ENCODE assay signal across 9 mouse cellular contexts in genomic region chr3:87947811-87948199, GRCm38 (mm10). TPM values are rescaled to one million over a fixed set of nuclear protein-coding genes. Genes with fewer than 3 reads are reported as not detected.
DNase-seq lines count a peak whose midpoint lies in the region; ATAC-seq and TF ChIP-seq lines count a peak whose summit lies in the region.
"Had no signal": no experiment of that assay in that cellular context is flagged by ENCODE, and none has a peak within 500 bp of the region (broad histone marks: within the 10 kb centered on the region; RNA-seq: fewer than 3 reads in every experiment).

No protein-coding gene starts in this region.

- H3K9ac ChIP-seq in heart, embryonic 12.5 days, result peak overlapping the region; percentile 74
- H3K9ac ChIP-seq in hindbrain, postnatal 0 days (replicated peaks; ENCODE audit: low read length), result 0 out of 2 replicates have a peak overlapping the region, but pooled peaks have one; percentile 5
- H3K9ac ChIP-seq in midbrain, postnatal 0 days (replicated peaks; ENCODE audit: low read length, poor library complexity, severe bottlenecking), result 0 out of 2 replicates have a peak overlapping the region, but pooled peaks have one; percentile 13

- peak overlapping the region; percentile 79 for H3K4me2 ChIP-seq in heart, embryonic 12.5 days
- H3K4me2 ChIP-seq in hindbrain, postnatal 0 days (ENCODE audit: low read depth, low read length), result peak overlapping the region; percentile 60
- peak overlapping the region; percentile 64 for H3K4me2 ChIP-seq in midbrain, postnatal 0 days (ENCODE audit: low read depth, low read length, poor library complexity, severe bottlenecking)

- H3K4me3 ChIP-seq in heart, embryonic 12.5 days, result peak overlapping the region; percentile 44
- H3K4me3 ChIP-seq in hindbrain, postnatal 0 days (ENCODE audit: low read length), result peak overlapping the region; percentile 32
- peak overlapping the region; percentile 26 for H3K4me3 ChIP-seq in midbrain, postnatal 0 days (ENCODE audit: low read depth, low read length)

- H3K27me3 ChIP-seq in heart, embryonic 12.5 days (replicated peaks), result peaks cover 70% of the 10 kb centered on the region
- H3K27me3 ChIP-seq in hindbrain, postnatal 0 days (ENCODE audit: insufficient read depth, low read length), result no peaks in the 10 kb centered on the region; the same call in 1 of the 2 replicates
- 0 out of 2 replicates have a peak, but pooled peaks cover 4% of the 10 kb centered on the region for H3K27me3 ChIP-seq in midbrain, postnatal 0 days (ENCODE audit: insufficient read depth, low read length)

- no peak for TF ChIP-seq CTCF in hindbrain, postnatal 0 days (IDR thresholded peaks at IDR 0.05; ENCODE audit: low read depth)
- no peak for TF ChIP-seq CTCF in midbrain, postnatal 0 days (IDR thresholded peaks at IDR 0.05)

- H3K36me3 ChIP-seq in heart, embryonic 12.5 days, result 0 out of 2 replicates have a peak, but pooled peaks cover 2% of the 10 kb centered on the region
- H3K36me3 ChIP-seq in hindbrain, postnatal 0 days (ENCODE audit: insufficient read depth, low read length), result no peaks in the 10 kb centered on the region
- no peaks in the 10 kb centered on the region for H3K36me3 ChIP-seq in midbrain, postnatal 0 days (ENCODE audit: insufficient read depth, low read length)

- no peak for DNase-seq in heart, postnatal 4 days
- DNase-seq in embryo, embryonic 11.5 days (ENCODE audit: low read depth, low spot score), result peak; percentile 70
- DNase-seq in hindbrain, postnatal 0 days (ENCODE audit: low spot score), result no peak
- DNase-seq in midbrain, postnatal 0 days (ENCODE audit: low spot score), result no peak
- no peak for DNase-seq in MN1 (ENCODE audit: low spot score)
- DNase-seq in frontal cortex, postnatal 10 days (ENCODE audit: low spot score in 2 of 2), result no peak

- H3K9me3 ChIP-seq in heart, embryonic 12.5 days (replicated peaks), result no peaks in the 10 kb centered on the region
- no peaks in the 10 kb centered on the region for H3K9me3 ChIP-seq in hindbrain, postnatal 0 days (ENCODE audit: low read length)
- no peaks in the 10 kb centered on the region for H3K9me3 ChIP-seq in midbrain, postnatal 0 days (ENCODE audit: low read length)

- WGBS in heart, embryonic 12.5 days, result 0% methylated on average over 17 of the region's 17 CpGs
- WGBS in hindbrain, postnatal 0 days, result under 1% methylated on average over 17 of the region's 17 CpGs
- whole genome bisulfite sequencing in midbrain, postnatal 0 days, result 0% methylated on average over 17 of the region's 17 CpGs

- no peak overlapping the region for H3K27ac ChIP-seq in heart, embryonic 12.5 days (ENCODE audit: poor library complexity, severe bottlenecking)
- no peak overlapping the region for H3K27ac ChIP-seq in hindbrain, postnatal 0 days
- H3K27ac ChIP-seq in midbrain, postnatal 0 days (ENCODE audit: low read depth, low read length), result no peak overlapping the region

- peaks cover 73% of the 10 kb centered on the region for H3K4me1 ChIP-seq in heart, embryonic 12.5 days (replicated peaks)
- H3K4me1 ChIP-seq in hindbrain, postnatal 0 days (ENCODE audit: insufficient read depth, low read length), result peaks cover 22% of the 10 kb centered on the region
- peaks cover 14% of the 10 kb centered on the region for H3K4me1 ChIP-seq in midbrain, postnatal 0 days (ENCODE audit: insufficient read depth, low read length)

- ATAC-seq in heart, embryonic 12.5 days (ENCODE audit: insufficient number of reproducible peaks, low FRiP score), result no peak
- ATAC-seq in hindbrain, postnatal 0 days, result peak; percentile 21; the same call in 1 of the 2 replicates
- ATAC-seq in midbrain, postnatal 0 days (ENCODE audit: low FRiP score), result no peak
- no peak for ATAC-seq in frontal cortex, adult (ENCODE audit: low TSS enrichment)

RNA-seq across cellular contexts. Expression of gene Crabp2, which starts 0.7 kb away (rescaled TPM):
- polyA plus RNA-seq in heart, embryonic 12.5 days (2016; fragmentation: Nextera tagmentation; extraction: Ambion mirVana), result 7.3 and 8.0 TPM in 2 replicates
- total RNA-seq in heart, postnatal 4 days (2021), result 1 to 10 TPM in 1 of 2 experiments, under 1 TPM in 1; 0.91 to 1.0 TPM
- total RNA-seq in hindbrain, postnatal 0 days (2014; rRNA removed), result 9.8 and 28.6 TPM in 2 replicates
- 44.5 and 46.3 TPM in 2 replicates for polyA plus RNA-seq in hindbrain, postnatal 0 days (2015; fragmentation: Nextera tagmentation; extraction: Ambion mirVana)
- 19.2 and 27.1 TPM in 2 replicates for total RNA-seq in midbrain, postnatal 0 days (2014; rRNA removed)
- 49.0 and 50.8 TPM in 2 replicates for polyA plus RNA-seq in midbrain, postnatal 0 days (2015; fragmentation: Nextera tagmentation; extraction: Ambion mirVana)
- polyA plus RNA-seq: small intestine, adult 2 months had no signal

RNA-seq across cellular contexts. Expression of gene Rrnad1, which starts 17.3 kb away (rescaled TPM):
- polyA plus RNA-seq in heart, embryonic 12.5 days (2016; fragmentation: Nextera tagmentation; extraction: Ambion mirVana), result 13.6 and 14.1 TPM in 2 replicates
- 1 to 10 TPM; 7.7 to 8.9 TPM for total RNA-seq in heart, postnatal 4 days (2021)
- 19.4 and 36.4 TPM in 2 replicates for total RNA-seq in hindbrain, postnatal 0 days (2014; rRNA removed)
- 18.1 and 19.3 TPM in 2 replicates for polyA plus RNA-seq in hindbrain, postnatal 0 days (2015; fragmentation: Nextera tagmentation; extraction: Ambion mirVana)
- total RNA-seq in midbrain, postnatal 0 days (2014; rRNA removed), result 27.8 and 28.2 TPM in 2 replicates
- 17.6 and 19.1 TPM in 2 replicates for polyA plus RNA-seq in midbrain, postnatal 0 days (2015; fragmentation: Nextera tagmentation; extraction: Ambion mirVana)

RNA-seq across cellular contexts. Expression of gene Isg20l2, which starts 17.7 kb away (rescaled TPM):
- 36.4 and 38.3 TPM in 2 replicates for polyA plus RNA-seq in heart, embryonic 12.5 days (2016; fragmentation: Nextera tagmentation; extraction: Ambion mirVana)
- 10 to 100 TPM; 20.1 to 21.2 TPM for total RNA-seq in heart, postnatal 4 days (2021)
- 23.8 and 26.2 TPM in 2 replicates for total RNA-seq in hindbrain, postnatal 0 days (2014; rRNA removed)
- polyA plus RNA-seq in hindbrain, postnatal 0 days (2015; fragmentation: Nextera tagmentation; extraction: Ambion mirVana), result 19.1 and 20.1 TPM in 2 replicates
- 20.5 and 21.0 TPM in 2 replicates for total RNA-seq in midbrain, postnatal 0 days (2014; rRNA removed)
- polyA plus RNA-seq in midbrain, postnatal 0 days (2015; fragmentation: Nextera tagmentation; extraction: Ambion mirVana), result 13.6 and 14.7 TPM in 2 replicates

RNA-seq across cellular contexts. Expression of gene Nes, which starts 23.1 kb away (rescaled TPM):
- polyA plus RNA-seq in heart, embryonic 12.5 days (2016; fragmentation: Nextera tagmentation; extraction: Ambion mirVana), result 33.0 and 34.6 TPM in 2 replicates
- 10 to 100 TPM; 66.5 to 70.4 TPM for total RNA-seq in heart, postnatal 4 days (2021)
- 37.2 and 40.0 TPM in 2 replicates for total RNA-seq in hindbrain, postnatal 0 days (2014; rRNA removed)
- 14.9 and 15.7 TPM in 2 replicates for polyA plus RNA-seq in hindbrain, postnatal 0 days (2015; fragmentation: Nextera tagmentation; extraction: Ambion mirVana)
- 22.4 and 37.1 TPM in 2 replicates for total RNA-seq in midbrain, postnatal 0 days (2014; rRNA removed)
- 8.2 and 8.8 TPM in 2 replicates for polyA plus RNA-seq in midbrain, postnatal 0 days (2015; fragmentation: Nextera tagmentation; extraction: Ambion mirVana)

RNA-seq across cellular contexts. Expression of gene Mrpl24, which starts 28.5 kb away (rescaled TPM):
- 62.9 and 65.2 TPM in 2 replicates for polyA plus RNA-seq in heart, embryonic 12.5 days (2016; fragmentation: Nextera tagmentation; extraction: Ambion mirVana)
- total RNA-seq in heart, postnatal 4 days (2021), result 10 to 100 TPM; 68.2 to 68.9 TPM
- total RNA-seq in hindbrain, postnatal 0 days (2014; rRNA removed), result 32.1 and 43.2 TPM in 2 replicates
- 44.6 and 50.3 TPM in 2 replicates for polyA plus RNA-seq in hindbrain, postnatal 0 days (2015; fragmentation: Nextera tagmentation; extraction: Ambion mirVana)
- total RNA-seq in midbrain, postnatal 0 days (2014; rRNA removed), result 41.3 and 41.7 TPM in 2 replicates
- 37.2 and 39.7 TPM in 2 replicates for polyA plus RNA-seq in midbrain, postnatal 0 days (2015; fragmentation: Nextera tagmentation; extraction: Ambion mirVana)

Comparison
In these comparisons a context has a peak if more than half of its experiments do, and no peak if none do; other contexts are left out.
1. H3K9ac ChIP-seq: peak in every context shown above with its lines; median percentile 74 in heart, embryonic 12.5 days; 13 in midbrain, postnatal 0 days; 5 in hindbrain, postnatal 0 days.